Comparison of ENCODE assay signal across 22 mouse cellular contexts in the genomic region with DNA sequence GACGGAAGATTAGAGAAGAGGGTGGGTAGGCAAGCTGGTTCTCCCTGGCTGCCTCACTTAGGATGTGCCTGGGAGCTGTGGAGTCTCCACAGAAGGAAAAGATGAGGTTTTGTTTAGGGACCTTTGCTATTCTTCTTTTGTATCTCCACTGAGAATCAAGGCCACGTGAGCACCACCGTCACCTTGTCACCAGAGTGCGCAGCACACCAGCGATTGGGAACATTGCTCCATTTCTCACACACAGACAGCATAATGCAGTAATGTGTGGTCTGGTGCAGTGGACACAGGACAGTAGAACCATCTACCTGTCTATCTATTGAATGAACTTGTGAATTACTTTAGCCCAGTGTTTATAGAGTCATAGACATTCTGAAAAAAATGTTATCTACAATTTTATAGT.
DNase-seq lines count a peak whose midpoint lies in the region; ATAC-seq and TF ChIP-seq lines count a peak whose summit lies in the region.
"Had no signal": no experiment of that assay in that cellular context is flagged by ENCODE, and none has a peak within 500 bp of the region (broad histone marks: within the 10 kb centered on the region; RNA-seq: fewer than 3 reads in every experiment).

No protein-coding gene starts in this region.

- no peak overlapping the region for H3K4me3 ChIP-seq in hindbrain, postnatal 0 days (ENCODE audit: low read length)
- H3K4me3 ChIP-seq in hindbrain, embryonic 14.5 days (replicated peaks; ENCODE audit: low read length): no peak overlapping the region
- no peak overlapping the region for H3K4me3 ChIP-seq in lung, embryonic 14.5 days (ENCODE audit: low read depth, low read length)
- H3K4me3 ChIP-seq in embryonic fibroblast, embryonic 13.5 days (ENCODE audit: insufficient read depth, low read length): no peak overlapping the region
- H3K4me3 ChIP-seq: embryonic facial prominence, embryonic 10.5 days; erythroblast, embryonic 14.5 days; heart, embryonic 15.5 days; hindbrain, embryonic 10.5 days; left cerebral cortex, adult 2 months; limb, embryonic 12.5 days had no signal

- WGBS in hindbrain, postnatal 0 days: 69% methylated on average over 5 of the region's 5 CpGs
- 67% methylated on average over 5 of the region's 5 CpGs for WGBS in hindbrain, embryonic 14.5 days
- WGBS in lung, embryonic 14.5 days: 75% methylated on average over 5 of the region's 5 CpGs

- no peaks in the 10 kb centered on the region for H3K9me3 ChIP-seq in hindbrain, postnatal 0 days (ENCODE audit: low read length)
- H3K9me3 ChIP-seq in hindbrain, embryonic 14.5 days (ENCODE audit: control insufficient read depth, low read length): no peaks in the 10 kb centered on the region
- H3K9me3 ChIP-seq in lung, embryonic 14.5 days (ENCODE audit: low read depth, low read length): no peaks in the 10 kb centered on the region
- H3K9me3 ChIP-seq: embryonic facial prominence, embryonic 10.5 days; heart, embryonic 15.5 days; hindbrain, embryonic 10.5 days; limb, embryonic 12.5 days had no signal

- TF ChIP-seq CTCF in hindbrain, postnatal 0 days (IDR thresholded peaks at IDR 0.05; ENCODE audit: low read depth): peak; percentile 44; the same call in 1 of the 2 replicates
- 0 out of 2 replicates have a peak, but pooled peaks have one; percentile 15 for TF ChIP-seq CTCF in lung, embryonic 14.5 days (IDR thresholded peaks at IDR 0.05; ENCODE audit: low read depth)
- TF ChIP-seq CTCF in Patski (IDR thresholded peaks at IDR 0.05): peak; percentile 45
- peak; percentile 30; the same call in 1 of the 2 replicates for TF ChIP-seq CTCF in embryonic fibroblast, embryonic 13.5 days (IDR thresholded peaks at IDR 0.05; ENCODE audit: borderline replicate concordance, insufficient read depth, low read length)

- H3K36me3 ChIP-seq in hindbrain, postnatal 0 days (ENCODE audit: insufficient read depth, low read length): no peaks in the 10 kb centered on the region
- H3K36me3 ChIP-seq in hindbrain, embryonic 14.5 days (replicated peaks; ENCODE audit: control insufficient read depth, insufficient read depth): no peaks in the 10 kb centered on the region
- H3K36me3 ChIP-seq in lung, embryonic 14.5 days (ENCODE audit: insufficient read depth): no peaks in the 10 kb centered on the region
- H3K36me3 ChIP-seq: embryonic facial prominence, embryonic 10.5 days; heart, embryonic 15.5 days; hindbrain, embryonic 10.5 days; limb, embryonic 12.5 days had no signal

- in situ Hi-C loops in Patski (cut with MboI; ENCODE audit: low pct_unique_long_range_greater_than_20kb): no loop called here

- no peak overlapping the region for H3K4me2 ChIP-seq in hindbrain, postnatal 0 days (ENCODE audit: low read depth, low read length)
- no peak overlapping the region for H3K4me2 ChIP-seq in hindbrain, embryonic 14.5 days (replicated peaks)
- H3K4me2 ChIP-seq in lung, embryonic 14.5 days: no peak overlapping the region
- H3K4me2 ChIP-seq: heart, embryonic 15.5 days; limb, embryonic 12.5 days had no signal

- no peak overlapping the region for H3K9ac ChIP-seq in hindbrain, postnatal 0 days (replicated peaks; ENCODE audit: low read length)
- no peak overlapping the region for H3K9ac ChIP-seq in hindbrain, embryonic 14.5 days
- no peak overlapping the region for H3K9ac ChIP-seq in lung, embryonic 14.5 days
- H3K9ac ChIP-seq: heart, embryonic 15.5 days; limb, embryonic 12.5 days had no signal

- CTCF ChIA-PET in Patski (lab: Charles Lee): interaction anchor here (0.9 to 1.1 kb wide), 3 partner anchors 10 to 14 kb away, joined by 3 read pairs; no protein-coding TSS in a partner anchor

- H3K4me1 ChIP-seq in hindbrain, postnatal 0 days (ENCODE audit: insufficient read depth, low read length): peaks cover 10% of the 10 kb centered on the region; the same call in 1 of the 2 replicates
- H3K4me1 ChIP-seq in hindbrain, embryonic 14.5 days (replicated peaks; ENCODE audit: control insufficient read depth, insufficient read depth, low read length): peaks cover 26% of the 10 kb centered on the region
- H3K4me1 ChIP-seq in lung, embryonic 14.5 days (ENCODE audit: insufficient read depth): peaks cover 5% of the 10 kb centered on the region; the same call in 1 of the 2 replicates
- H3K4me1 ChIP-seq in embryonic fibroblast, embryonic 13.5 days (ENCODE audit: control insufficient read depth, insufficient read depth, low read length): peaks cover 1% of the 10 kb centered on the region

- POLR2A ChIA-PET in Patski (lab: Charles Lee): no interaction called here

- no peak for TF ChIP-seq POLR2A in embryonic fibroblast, embryonic 13.5 days (IDR thresholded peaks at IDR 0.05; ENCODE audit: low read depth, low read length)

- no peaks in the 10 kb centered on the region for H3K27me3 ChIP-seq in hindbrain, postnatal 0 days (ENCODE audit: insufficient read depth, low read length)
- no peaks in the 10 kb centered on the region for H3K27me3 ChIP-seq in hindbrain, embryonic 14.5 days (ENCODE audit: control insufficient read depth, insufficient read depth, low read length)
- no peaks in the 10 kb centered on the region for H3K27me3 ChIP-seq in lung, embryonic 14.5 days (ENCODE audit: insufficient read depth, low read length)
- no peaks in the 10 kb centered on the region for H3K27me3 ChIP-seq in Patski
- H3K27me3 ChIP-seq: heart, embryonic 15.5 days; limb, embryonic 12.5 days had no signal

- no peak overlapping the region for H3K27ac ChIP-seq in hindbrain, postnatal 0 days
- no peak overlapping the region for H3K27ac ChIP-seq in hindbrain, embryonic 14.5 days
- no peak overlapping the region for H3K27ac ChIP-seq in lung, embryonic 14.5 days (ENCODE audit: low read depth)
- H3K27ac ChIP-seq in embryonic fibroblast, embryonic 13.5 days (ENCODE audit: insufficient read depth, low read length): no peak overlapping the region
- H3K27ac ChIP-seq: embryonic facial prominence, embryonic 10.5 days; heart, embryonic 15.5 days; hindbrain, embryonic 10.5 days; left cerebral cortex, adult 2 months; limb, embryonic 12.5 days had no signal

- ATAC-seq in hindbrain, postnatal 0 days: no peak
- ATAC-seq in hindbrain, embryonic 14.5 days (ENCODE audit: low FRiP score): no peak
- ATAC-seq in lung, embryonic 14.5 days (ENCODE audit: insufficient read depth): no peak
- no peak for ATAC-seq in Patski
- ATAC-seq: forebrain, embryonic 14.5 days; inflammation-experienced regulatory T-cells, adult 6 months had no signal

- no peak for DNase-seq in hindbrain, postnatal 0 days (ENCODE audit: low spot score)
- DNase-seq in hindbrain, embryonic 14.5 days (ENCODE audit: low spot score): no peak
- DNase-seq in lung, embryonic 14.5 days: no peak
- no peak for DNase-seq in lung, postnatal 36 days
- no peak for DNase-seq in Patski (ENCODE audit: low read depth, low spot score)
- DNase-seq in thymus, postnatal 36 days: no peak
- DNase-seq in spleen, postnatal 4 days (ENCODE audit: low spot score in 2 of 2): no peak
- DNase-seq: adrenal gland, postnatal 14 days; cerebellum, postnatal 14 days; heart, adult 18-20 months; kidney, postnatal 10 days; midbrain, embryonic 14.5 days; thymus, postnatal 4 days had no signal
